Mouse (Mus musculus) cerebellum, adult 2 months (tissue): Measurements from ENCODE around the gene Cfap43.

Experiments
- CTCF ChIP-seq: fragments of 200-500 bp; IDR thresholded peaks from 2 replicates; pipeline ENCODE4 v1.5.1; 2011; ENCODE audit warnings: low read depth, mild to moderate bottlenecking, control low read depth, low read length, moderate library complexity, borderline replicate concordance; ENCODE audit not compliant: insufficient read depth
- POLR2A ChIP-seq: fragments of 200-500 bp; IDR thresholded peaks from 2 replicates; pipeline ENCODE4 v1.6.1; 2011; ENCODE audit warnings: low read length, control low read depth, borderline replicate concordance; ENCODE audit not compliant: insufficient read depth

DNA sequence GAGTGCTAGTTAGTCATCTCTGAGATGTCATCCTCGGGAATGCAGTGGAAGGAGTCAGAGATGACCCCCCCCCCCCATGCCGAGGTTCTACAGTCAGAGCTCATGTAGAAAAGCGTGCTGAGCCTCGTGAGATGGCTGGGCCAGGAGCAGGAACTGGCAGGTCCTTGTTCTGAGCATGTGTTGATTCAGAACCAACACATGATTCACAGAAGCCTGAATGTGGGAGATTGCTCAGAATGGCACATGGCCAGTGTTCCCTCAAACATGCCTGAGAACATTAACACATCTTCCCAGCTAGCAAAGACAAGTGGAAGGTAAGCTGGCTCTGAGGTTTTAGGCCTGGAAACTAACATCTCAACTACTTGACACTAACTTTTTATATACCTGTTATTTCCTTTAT lies 208.7 kb downstream of the Cfap43 start:
- TF ChIP-seq POLR2A (no peak), CTCF (no peak)
